Comparison of ENCODE assay signal across 13 mouse cellular contexts in genomic region chr5:129015540-129015939, GRCm38 (mm10).
"Had no signal": no experiment of that assay in that cellular context is flagged by ENCODE, and none has a peak within 500 bp of the region (broad histone marks: within the 10 kb centered on the region; RNA-seq: fewer than 3 reads in every experiment).

No protein-coding gene starts in this region.

- DNase-seq: gastrocnemius, adult 2 months; gastrocnemius, postnatal 10 days; gastrocnemius, postnatal 25 days; heart, adult 18-20 months; heart, postnatal 10 days; heart, postnatal 4 days; kidney, adult 18-20 months; kidney, adult 8-10 months; kidney, postnatal 10 days; kidney, postnatal 25 days; kidney, postnatal 4 days; liver; liver, embryonic 13.5 days had no signal
